Mouse (Mus musculus) embryonic facial prominence, embryonic 13.5 days (tissue): ENCODE results near the gene Rftn1. TPM values are rescaled to one million over a fixed set of nuclear protein-coding genes. Genes with fewer than 3 reads are reported as not detected.

Experiments
- ATAC-seq: fragments of 200-750 bp; cut with Nextera tagmentation; 2 replicates; pipeline ENCODE4 v1.8.0; 2017; ENCODE audit warnings: low read depth; ENCODE audit not compliant: insufficient number of reproducible peaks, insufficient read depth, low FRiP score, low TSS enrichment
- H3K27ac ChIP-seq: fragments of 300-500 bp; sonication (generic); 2 replicates; pipeline ENCODE4 v1.5.1; 2015; ENCODE audit warnings: moderate library complexity, mild to moderate bottlenecking, inconsistent platforms
- H3K27me3 ChIP-seq: fragments of 300-500 bp; sonication (generic); 2 replicates; pipeline ENCODE4 v1.6.1; 2015; ENCODE audit warnings: mild to moderate bottlenecking, inconsistent platforms
- H3K36me3 ChIP-seq: fragments of 300-500 bp; sonication (generic); 2 replicates; pipeline ENCODE4 v1.6.1; 2015; ENCODE audit warnings: mild to moderate bottlenecking, inconsistent platforms
- H3K4me1 ChIP-seq: fragments of 300-500 bp; sonication (generic); 2 replicates; pipeline ENCODE4 v1.6.1; 2015; ENCODE audit warnings: inconsistent platforms
- H3K4me2 ChIP-seq: fragments of 300-500 bp; sonication (generic); 2 replicates; pipeline ENCODE4 v1.6.1; 2015; ENCODE audit warnings: moderate library complexity, mild to moderate bottlenecking, inconsistent platforms
- H3K4me3 ChIP-seq: fragments of 300-500 bp; sonication (generic); 2 replicates; pipeline ENCODE4 v1.5.1; 2015; ENCODE audit warnings: mild to moderate bottlenecking, inconsistent platforms
- H3K9ac ChIP-seq: fragments of 300-500 bp; sonication (generic); 2 replicates; pipeline ENCODE4 v1.6.1; 2015; ENCODE audit warnings: mild to moderate bottlenecking, inconsistent platforms
- H3K9me3 ChIP-seq: fragments of 300-500 bp; sonication (generic); 2 replicates; pipeline ENCODE4 v1.6.1; 2016; ENCODE audit warnings: inconsistent platforms
- WGBS: fragments of 180-500 bp; shearing (Covaris S2); methylation state at CpG from one replicate; pipeline ENCODE4 v1.1.7; 2015; ENCODE audit warnings: mixed read lengths; 5-methylcytosine and 5-hydroxymethylcytosine counted together
- polyA plus RNA-seq: library from polyadenylated mRNA; unstranded; fragments of >200 nt; fragmentation: Nextera tagmentation; extraction: Ambion mirVana; gene quantifications from 2 replicates; pipeline ENCODE4 v1.2.1, GENCODE M21; 2015

Gene Rftn1
- polyA plus RNA-seq, 1 experiment from 2014 or later = 15.8 TPM

DNA sequence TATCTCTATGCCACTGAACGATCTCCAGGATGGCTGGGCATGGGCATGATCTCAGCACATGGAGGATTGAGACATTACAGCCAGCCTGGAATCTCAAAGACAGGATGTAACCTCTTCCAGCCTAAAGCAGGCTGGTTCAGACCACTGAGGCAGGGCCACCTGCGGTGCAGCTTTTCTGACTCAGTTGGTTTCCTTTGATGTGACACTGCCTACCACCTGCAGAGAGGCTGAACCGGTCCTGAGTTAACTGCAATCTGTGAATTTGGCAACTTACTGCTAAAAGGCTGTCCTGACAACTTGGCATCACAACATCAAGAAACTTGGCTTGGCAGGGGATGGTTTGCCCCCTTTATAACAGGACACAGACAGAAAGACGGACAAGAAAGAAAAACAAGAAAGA lies 103.6 kb downstream of the Rftn1 start:
- Histone ChIP-seq H3K4me3 (no peak overlapping the region), H3K27me3 (no peaks in the 10 kb centered on the region), H3K36me3 (peaks cover 5% of the 10 kb centered on the region; the same call in 1 of the 2 replicates), H3K4me1 (peaks cover 7% of the 10 kb centered on the region; the same call in 1 of the 2 replicates), H3K9ac (no peak overlapping the region), H3K4me2 (no peak overlapping the region), H3K9me3 (no peaks in the 10 kb centered on the region), H3K27ac (no peak overlapping the region)
- WGBS = 60% methylated on average over 4 of the region's 4 CpGs
- ATAC-seq = no peak

DNA sequence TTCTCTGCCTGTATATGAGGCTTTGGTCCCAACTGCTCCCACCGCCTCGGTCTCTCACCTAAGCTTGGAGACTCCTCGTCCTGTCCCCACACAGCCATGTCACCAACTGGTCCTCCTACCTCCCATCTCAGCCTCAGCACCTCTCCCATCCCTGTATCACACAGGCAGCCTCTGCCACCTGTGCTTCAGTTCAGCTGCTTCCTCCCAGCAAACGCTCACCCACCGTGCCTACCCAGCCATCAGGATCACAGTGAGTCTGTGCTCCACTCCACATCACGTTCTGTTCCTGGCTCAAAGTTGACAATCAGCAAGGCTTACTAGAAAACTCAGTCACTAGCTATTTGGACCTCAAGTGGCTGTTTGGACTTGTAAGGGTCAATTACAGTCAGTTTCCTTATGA lies 105.8 kb downstream of the Rftn1 start:
- Histone ChIP-seq H3K36me3 (peaks cover 5% of the 10 kb centered on the region; the same call in 1 of the 2 replicates), H3K4me3 (no peak overlapping the region), H3K4me1 (no peaks in the 10 kb centered on the region), H3K9ac (no peak overlapping the region), H3K27me3 (no peaks in the 10 kb centered on the region), H3K9me3 (no peaks in the 10 kb centered on the region), H3K27ac (no peak overlapping the region), H3K4me2 (no peak overlapping the region)
- WGBS = 68% methylated on average over 6 of the region's 6 CpGs
- no peak for ATAC-seq

DNA sequence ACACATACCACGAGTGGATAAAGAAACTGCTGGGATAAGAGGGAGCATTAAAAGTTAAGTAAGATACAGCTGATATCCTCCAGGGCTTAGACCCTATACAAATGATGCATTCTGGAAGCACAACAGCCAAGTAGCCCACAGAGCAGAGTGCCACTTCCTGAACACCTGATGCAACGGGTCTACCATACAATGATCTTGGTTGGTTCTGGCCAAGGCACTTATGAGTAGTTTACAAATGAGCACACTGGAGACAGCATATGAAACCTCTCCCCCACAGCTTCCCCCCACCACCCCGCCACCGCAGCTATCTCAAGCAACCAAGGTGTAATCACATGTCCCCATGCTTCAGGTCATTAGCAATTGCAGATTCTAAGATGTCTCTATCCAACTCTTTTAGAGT lies 106.5 kb downstream of the Rftn1 start:
- Histone ChIP-seq H3K36me3 (peaks cover 5% of the 10 kb centered on the region; the same call in 1 of the 2 replicates), H3K4me2 (no peak overlapping the region), H3K4me1 (no peaks in the 10 kb centered on the region), H3K27ac (no peak overlapping the region), H3K9ac (no peak overlapping the region), H3K27me3 (no peaks in the 10 kb centered on the region), H3K9me3 (no peaks in the 10 kb centered on the region), H3K4me3 (no peak overlapping the region)
- WGBS = 89% methylated on average over 4 of the region's 4 CpGs
- no peak for ATAC-seq

DNA sequence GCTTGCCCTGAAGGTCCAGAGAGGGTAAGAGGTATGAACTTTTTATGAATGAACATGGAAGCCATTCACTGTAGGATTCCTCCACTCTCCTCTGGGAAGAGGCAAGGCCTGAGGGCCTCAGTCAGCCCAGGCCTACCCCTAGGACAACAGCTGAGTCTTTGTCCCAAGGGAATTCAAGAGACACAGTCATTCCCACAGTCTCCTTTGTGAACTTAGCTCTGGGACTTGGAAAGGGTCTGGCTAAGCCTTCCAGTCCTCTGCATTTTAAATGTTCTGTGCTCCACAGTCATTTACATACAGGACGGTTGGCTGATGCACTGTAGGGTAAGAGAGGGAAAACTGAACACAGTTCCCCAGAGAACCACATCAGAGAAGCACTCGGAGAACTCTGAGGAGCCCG lies 107.5 kb downstream of the Rftn1 start:
- Histone ChIP-seq H3K9me3 (no peaks in the 10 kb centered on the region), H3K27me3 (no peaks in the 10 kb centered on the region), H3K9ac (no peak overlapping the region), H3K27ac (no peak overlapping the region), H3K4me1 (no peaks in the 10 kb centered on the region), H3K36me3 (peaks cover 5% of the 10 kb centered on the region; the same call in 1 of the 2 replicates), H3K4me2 (no peak overlapping the region), H3K4me3 (no peak overlapping the region)
- WGBS = 57% methylated on average over 3 of the region's 3 CpGs
- ATAC-seq = no peak

DNA sequence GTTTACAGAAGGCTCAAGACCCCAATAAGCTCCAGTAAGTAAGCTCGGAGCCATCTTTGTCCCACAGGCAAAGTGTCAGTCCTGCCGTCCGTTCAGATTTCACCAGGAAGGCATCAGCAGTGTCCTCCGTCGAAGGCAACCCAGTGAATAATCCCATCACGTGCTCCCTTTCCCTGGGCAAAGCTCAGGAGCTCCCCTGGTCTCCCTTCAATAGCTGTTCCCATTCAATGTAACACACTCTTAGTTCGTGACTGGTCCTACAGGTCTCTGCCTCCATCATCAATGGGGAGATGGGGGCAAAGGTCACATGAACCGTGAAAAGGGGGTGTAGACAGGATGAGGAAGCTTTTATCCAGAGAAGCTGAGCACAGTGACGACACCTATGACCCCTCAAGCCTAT lies 108.8 kb downstream of the Rftn1 start:
- Histone ChIP-seq H3K4me2 (no peak overlapping the region), H3K27ac (no peak overlapping the region), H3K4me3 (no peak overlapping the region), H3K27me3 (no peaks in the 10 kb centered on the region), H3K4me1 (no peaks in the 10 kb centered on the region), H3K9ac (no peak overlapping the region), H3K9me3 (no peaks in the 10 kb centered on the region), H3K36me3 (peaks cover 5% of the 10 kb centered on the region; the same call in 1 of the 2 replicates)
- 50% methylated on average over 9 of the region's 9 CpGs for WGBS
- no peak for ATAC-seq

DNA sequence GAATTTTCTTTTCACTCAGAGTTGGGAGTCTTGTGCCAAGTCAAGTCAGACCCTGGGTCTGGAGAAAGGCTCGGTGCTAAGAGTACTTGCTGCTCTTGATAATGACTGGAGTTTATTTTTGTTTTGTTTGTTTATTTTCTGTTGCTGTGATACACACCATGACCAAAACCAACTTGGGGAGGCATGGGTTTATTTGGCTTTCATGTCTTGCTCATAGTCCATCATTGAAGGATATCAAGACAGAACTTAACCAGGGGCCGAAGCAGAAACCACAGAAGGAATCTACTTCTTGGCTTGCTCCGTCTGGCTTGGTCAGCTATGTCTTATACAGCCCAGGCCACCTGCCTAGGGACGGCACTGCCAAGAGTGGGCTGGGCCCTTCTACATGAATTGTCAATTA lies 109.5 kb downstream of the Rftn1 start:
- Histone ChIP-seq H3K27me3 (no peaks in the 10 kb centered on the region), H3K4me1 (no peaks in the 10 kb centered on the region), H3K36me3 (peaks cover under 1% of the 10 kb centered on the region; the same call in 1 of the 2 replicates), H3K4me2 (no peak overlapping the region), H3K9ac (no peak overlapping the region), H3K9me3 (no peaks in the 10 kb centered on the region), H3K4me3 (no peak overlapping the region), H3K27ac (no peak overlapping the region)
- 83% methylated on average over 4 of the region's 4 CpGs for WGBS
- no peak for ATAC-seq

DNA sequence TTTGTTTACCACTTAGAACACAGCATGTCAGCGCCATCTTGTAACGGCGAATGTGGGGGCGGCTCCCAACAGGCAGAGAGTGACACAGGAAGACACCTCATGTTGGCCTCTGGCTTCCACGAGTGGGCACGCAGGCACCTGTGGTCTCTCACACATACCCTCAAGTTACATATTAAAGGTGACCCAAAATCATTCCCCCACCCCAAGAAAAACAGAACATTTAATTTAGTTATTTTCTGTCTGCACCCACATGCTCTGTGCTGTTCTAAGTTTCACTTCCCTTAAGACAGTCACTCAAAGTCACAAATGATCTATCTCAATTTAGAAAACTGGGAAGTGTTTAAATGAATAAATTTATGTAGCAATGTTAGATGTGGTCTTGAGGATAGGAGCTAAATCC lies 111.7 kb downstream of the Rftn1 start:
- Histone ChIP-seq H3K4me1 (no peaks in the 10 kb centered on the region), H3K36me3 (no peaks in the 10 kb centered on the region), H3K4me2 (no peak overlapping the region), H3K9ac (no peak overlapping the region), H3K27me3 (no peaks in the 10 kb centered on the region), H3K27ac (no peak overlapping the region), H3K4me3 (no peak overlapping the region), H3K9me3 (no peaks in the 10 kb centered on the region)
- 96% methylated on average over 6 of the region's 6 CpGs for WGBS
- no peak for ATAC-seq

DNA sequence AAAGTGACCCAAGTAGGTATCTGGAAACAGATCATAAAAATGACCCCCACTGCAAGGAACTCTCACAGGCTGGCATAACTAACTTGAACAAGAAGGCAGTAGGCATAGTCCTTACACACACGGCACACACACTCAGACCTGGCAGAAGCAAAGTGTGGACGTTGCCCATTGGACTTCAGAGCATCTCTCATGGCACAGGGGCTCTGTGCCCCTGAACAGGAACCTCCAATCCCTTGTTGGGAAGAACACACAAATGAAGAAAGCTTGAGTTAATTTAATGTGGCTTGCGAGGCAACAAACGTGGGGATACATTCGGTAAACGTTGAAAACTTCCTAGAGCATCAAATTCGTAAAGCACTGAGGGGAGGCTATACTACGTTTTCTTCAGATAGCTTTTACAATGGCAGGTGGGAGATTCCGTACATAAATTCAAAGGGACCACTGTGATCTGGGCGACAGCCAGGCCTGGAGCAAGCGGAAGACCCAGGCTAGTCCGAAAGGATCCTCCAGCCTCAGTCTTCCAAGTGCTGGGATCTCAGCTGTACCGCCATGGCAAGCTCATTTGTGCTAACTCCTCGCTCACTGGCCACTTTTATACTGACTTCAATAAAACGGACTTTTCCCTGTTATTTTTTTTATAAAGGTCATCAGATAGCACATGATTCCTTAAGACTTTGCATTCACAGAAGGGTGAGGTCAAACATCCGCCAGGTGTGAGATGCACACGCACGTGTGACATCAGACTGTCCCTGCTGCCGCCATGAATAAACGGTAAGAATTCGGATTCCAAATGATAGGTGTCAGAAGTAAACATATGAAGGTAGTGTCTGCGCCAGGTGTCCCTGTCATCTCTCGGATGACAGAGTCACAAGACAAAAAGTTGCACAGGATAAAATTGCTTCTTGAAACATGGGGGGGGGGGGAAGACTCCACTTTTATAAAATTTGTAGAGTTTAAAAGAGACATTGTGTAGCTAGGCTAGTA lies 117.2 kb downstream of the Rftn1 start:
- WGBS = 91% methylated on average over 23 of the region's 23 CpGs
- no peak overlapping the region for H3K9ac ChIP-seq
- no peak overlapping the region for H3K4me2 ChIP-seq
- no peak overlapping the region for H3K4me3 ChIP-seq
- no peaks in the 10 kb centered on the region for H3K27me3 ChIP-seq
- H3K9me3 ChIP-seq = no peaks in the 10 kb centered on the region
- ATAC-seq = no peak
- peaks cover 7% of the 10 kb centered on the region for H3K4me1 ChIP-seq
- no peaks in the 10 kb centered on the region for H3K36me3 ChIP-seq
- no peak overlapping the region for H3K27ac ChIP-seq

DNA sequence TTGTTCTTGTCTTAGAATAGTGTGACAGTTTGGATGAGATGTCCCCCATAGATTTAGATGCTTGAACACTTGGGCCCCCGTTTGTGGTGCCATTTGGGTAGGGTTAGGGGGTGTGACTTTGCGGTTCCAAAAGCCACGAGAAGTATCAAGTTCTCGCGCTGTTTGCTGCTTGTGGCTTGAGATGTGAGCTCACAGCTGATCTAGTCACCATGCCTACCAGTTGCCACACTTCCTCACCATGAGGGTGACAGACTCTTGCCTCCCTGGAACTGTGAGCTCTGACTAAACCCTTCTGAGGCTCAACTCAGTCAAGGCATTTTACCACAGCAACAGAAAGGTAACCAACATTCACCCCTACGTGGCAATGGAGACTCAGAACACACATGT lies 118.9 kb downstream of the Rftn1 start:
- Histone ChIP-seq H3K9me3 (no peaks in the 10 kb centered on the region), H3K27me3 (no peaks in the 10 kb centered on the region), H3K4me1 (peaks cover 7% of the 10 kb centered on the region), H3K9ac (no peak overlapping the region), H3K36me3 (no peaks in the 10 kb centered on the region), H3K4me3 (no peak overlapping the region), H3K4me2 (no peak overlapping the region), H3K27ac (no peak overlapping the region)
- no peak for ATAC-seq
- WGBS = 69% methylated on average over 6 of the region's 6 CpGs

DNA sequence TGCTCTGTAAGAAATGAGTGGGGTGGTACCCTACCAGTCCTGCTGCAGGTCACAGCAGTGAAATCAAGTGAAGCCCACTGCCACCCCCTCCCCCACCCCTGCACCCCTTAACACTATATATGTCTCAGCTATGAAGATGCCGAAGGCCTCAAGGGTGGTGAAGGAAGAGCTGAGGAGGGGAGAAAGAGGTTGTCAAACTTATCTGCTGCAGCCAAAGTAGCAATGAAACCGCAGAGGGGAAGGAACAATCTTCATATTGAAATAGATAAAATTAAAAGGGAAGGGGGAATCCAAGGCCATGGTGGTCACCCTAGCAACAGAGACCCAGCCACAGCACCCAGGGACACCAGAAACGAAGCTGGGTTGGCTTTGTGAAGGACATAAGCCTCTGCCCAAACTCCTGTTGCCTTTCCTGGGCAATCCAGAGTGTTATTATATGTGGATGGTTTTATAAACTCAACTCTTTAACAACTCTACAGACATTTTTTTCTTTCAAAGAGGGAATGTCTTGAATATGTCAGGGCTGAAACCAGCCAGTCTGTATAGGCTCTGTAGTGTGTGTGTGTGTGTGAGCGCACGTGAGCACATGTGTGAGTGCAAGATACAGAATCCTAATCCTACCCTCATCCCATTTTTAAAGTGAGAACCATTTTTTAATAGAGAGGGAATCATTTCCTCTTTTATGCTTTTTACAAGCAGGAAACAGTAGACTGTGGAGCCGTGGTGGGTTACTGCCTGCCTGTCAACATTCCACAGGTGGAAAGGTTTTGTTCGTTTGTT lies 119.5 kb downstream of the Rftn1 start:
- 79% methylated on average over 7 of the region's 7 CpGs for WGBS
- Histone ChIP-seq H3K4me2 (no peak overlapping the region), H3K36me3 (no peaks in the 10 kb centered on the region), H3K4me3 (no peak overlapping the region), H3K9ac (no peak overlapping the region), H3K9me3 (no peaks in the 10 kb centered on the region), H3K4me1 (peaks cover 7% of the 10 kb centered on the region), H3K27me3 (no peaks in the 10 kb centered on the region), H3K27ac (no peak overlapping the region)
- no peak for ATAC-seq

DNA sequence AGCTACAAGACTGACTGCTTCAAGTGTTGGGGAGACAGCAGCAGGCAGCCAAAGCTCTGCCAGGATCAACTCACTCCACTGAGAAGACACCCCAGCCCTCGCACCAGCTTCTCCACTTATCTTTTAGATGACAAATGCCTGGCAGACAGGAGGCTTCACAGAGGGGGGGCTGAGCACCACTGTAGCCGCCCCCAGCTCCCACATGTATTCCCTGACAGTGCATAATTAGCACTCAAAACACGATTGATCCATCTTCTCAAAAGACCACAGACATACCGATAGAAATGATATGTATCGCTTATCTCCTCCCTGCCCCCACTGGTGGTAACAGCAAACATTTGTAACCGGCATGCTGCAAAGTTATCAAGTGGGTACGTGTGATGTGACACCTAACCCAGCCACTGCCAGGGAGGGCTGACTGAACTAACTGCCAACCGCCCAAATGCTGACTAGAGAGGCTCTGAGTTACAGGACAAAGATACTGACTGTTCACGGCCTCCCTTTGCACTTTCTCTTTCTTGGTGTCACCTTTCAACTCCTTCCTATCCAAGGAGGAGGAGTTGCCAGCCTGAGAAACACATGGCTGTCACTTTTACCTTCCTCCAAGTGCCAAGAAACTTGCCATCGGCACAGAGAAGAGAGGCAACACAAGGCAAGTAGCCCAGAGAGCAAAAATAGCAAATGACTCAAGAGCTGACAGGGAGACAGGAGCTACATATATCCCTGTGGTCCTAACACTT lies 120.4 kb downstream of the Rftn1 start:
- H3K4me2 ChIP-seq = no peak overlapping the region
- no peaks in the 10 kb centered on the region for H3K27me3 ChIP-seq
- no peaks in the 10 kb centered on the region for H3K36me3 ChIP-seq
- H3K4me3 ChIP-seq = no peak overlapping the region
- no peak overlapping the region for H3K9ac ChIP-seq
- no peak for ATAC-seq
- WGBS = 47% methylated on average over 10 of the region's 10 CpGs
- H3K9me3 ChIP-seq = no peaks in the 10 kb centered on the region
- no peak overlapping the region for H3K27ac ChIP-seq
- peaks cover 7% of the 10 kb centered on the region for H3K4me1 ChIP-seq
